Mouse (Mus musculus) gastrocnemius, postnatal 36 days (tissue): Measurements from ENCODE around the gene Kctd13. TPM values are rescaled to one million over a fixed set of nuclear protein-coding genes. Genes with fewer than 3 reads are reported as not detected.

Source experiments
- DNase-seq, 2 experiments: peaks; one replicate each; pipeline ENCODE4 v3.0.0; 2022
- intact Hi-C: fragments of 180-260 bp; cut with DNase I; formaldehyde crosslinking; loops from one replicate; pipeline ENCODE4 v1.15.1; 2025
- total RNA-seq, 2 experiments: library from RNA; stranded (reverse); gene quantifications; 2 replicates each; pipeline ENCODE4 v1.2.3; 2021

Kctd13 gene
- total RNA-seq, 2 experiments from 2014 or later, result 1.4 to 1.6 TPM

DNA sequence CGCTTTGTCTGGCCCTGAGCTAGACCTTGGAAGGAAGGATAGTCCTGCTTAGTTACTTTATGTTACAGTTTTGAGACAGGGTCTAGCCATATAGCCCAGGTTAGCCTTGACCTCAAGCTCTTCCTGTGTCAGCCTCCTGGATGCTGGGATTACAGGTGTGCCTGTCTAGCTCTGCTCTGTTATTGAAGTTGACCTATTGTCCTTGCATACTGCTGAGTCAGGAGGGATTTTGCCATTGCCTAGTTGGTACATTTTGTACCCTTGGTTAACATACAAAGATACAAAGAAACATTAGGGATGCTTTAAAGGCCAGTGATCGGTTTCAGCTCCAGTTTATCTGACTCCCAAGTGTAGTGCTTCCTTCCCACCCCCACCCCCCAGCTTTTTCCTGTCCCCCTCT, 4.0 kb downstream of the Kctd13 start:
- intact Hi-C loops, result no loop called here

DNA sequence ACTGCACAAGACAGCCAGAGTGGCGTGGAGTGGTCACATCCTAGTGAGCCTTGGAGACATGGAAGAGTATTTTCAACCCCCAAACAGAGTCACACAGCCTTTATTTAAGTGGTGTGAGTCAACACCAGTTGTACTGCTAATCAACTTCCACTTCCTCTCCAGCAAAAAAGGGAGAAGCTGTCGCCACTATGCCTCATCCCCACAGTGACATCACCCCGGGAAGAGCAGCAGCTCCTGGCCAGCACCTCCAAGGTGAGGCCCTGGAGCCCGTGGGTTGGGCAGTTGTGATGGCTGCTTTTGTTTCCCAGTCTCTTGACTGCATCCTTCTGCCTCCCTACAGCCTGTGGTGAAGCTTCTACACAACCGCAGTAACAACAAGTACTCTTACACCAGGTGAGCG, 12.5 kb downstream of the Kctd13 start:
- intact Hi-C loops, result no loop called here
- no peak for DNase-seq

More for the DNA sequence above, 4.0 kb downstream of the Kctd13 start:
- DNase-seq, result no peak

DNA sequence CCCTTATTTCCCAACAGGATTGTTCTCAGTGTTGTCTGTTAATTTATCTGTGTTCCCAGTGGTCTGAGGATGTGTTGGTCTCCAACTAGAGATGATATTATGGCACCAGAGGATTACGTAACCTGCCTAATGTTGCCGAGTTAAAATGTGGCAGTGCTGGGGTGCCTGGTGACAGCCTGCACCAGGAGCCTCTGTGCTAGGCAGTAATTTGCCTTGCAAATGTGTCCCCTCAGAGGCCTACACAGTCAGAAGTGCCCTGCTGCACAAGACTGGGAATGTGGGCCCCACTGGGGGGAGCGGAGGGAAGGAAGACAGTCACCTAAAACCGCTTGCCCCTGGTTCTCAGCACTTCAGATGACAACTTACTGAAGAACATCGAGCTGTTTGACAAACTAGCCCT, 13.1 kb downstream of the Kctd13 start:
- intact Hi-C loops, result no loop called here
- DNase-seq, result no peak

DNA sequence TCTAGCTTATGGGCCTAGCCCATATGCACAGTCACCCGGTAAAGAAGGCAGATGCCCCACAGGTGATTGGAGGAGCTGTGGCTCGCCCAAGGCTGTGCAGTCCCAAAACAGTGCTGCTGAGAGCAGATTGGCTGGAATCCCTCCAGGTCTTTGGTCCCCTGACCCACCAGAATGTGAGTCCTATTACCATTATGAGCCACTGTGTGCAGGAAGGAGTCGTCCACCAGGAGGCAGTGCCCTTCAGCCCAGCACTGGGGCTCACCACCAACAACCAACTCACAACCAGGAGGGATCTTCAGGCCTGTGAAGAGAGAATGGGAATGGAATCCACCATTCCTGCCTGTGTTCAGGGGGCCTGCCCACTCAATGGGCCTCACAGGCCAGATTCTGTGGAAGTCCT, 17.9 kb downstream of the Kctd13 start:
- intact Hi-C loops, result loop anchor here (5.0 kb wide), 1 partner anchor 114 kb away; the partner anchor contains the start of gene 4930451I11Rik
- DNase-seq, result no peak

DNA sequence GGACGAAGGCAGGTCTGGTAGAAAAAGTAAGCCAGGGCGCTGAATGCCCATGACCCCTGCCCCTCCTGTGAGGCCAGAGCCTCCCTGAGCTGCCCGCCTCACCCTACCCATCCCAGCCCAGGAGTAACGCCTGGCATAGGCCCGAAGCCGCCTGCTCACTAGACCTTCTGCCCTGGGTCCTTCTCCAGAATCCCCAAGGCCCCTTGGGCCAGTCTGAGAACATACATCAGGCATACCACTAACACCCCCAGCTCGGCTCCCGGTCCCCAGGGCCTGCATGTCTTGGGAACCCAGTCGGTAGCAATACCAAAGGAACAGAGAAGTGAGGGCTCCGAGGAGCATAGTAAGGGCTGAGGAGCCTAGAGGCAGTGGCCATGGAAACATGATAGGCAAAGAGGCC, 19.9 kb downstream of the Kctd13 start:
- intact Hi-C loops, result loop anchor here (5.0 kb wide), 1 partner anchor 116 kb away; the partner anchor contains the start of gene 4930451I11Rik
- no peak for DNase-seq

DNA sequence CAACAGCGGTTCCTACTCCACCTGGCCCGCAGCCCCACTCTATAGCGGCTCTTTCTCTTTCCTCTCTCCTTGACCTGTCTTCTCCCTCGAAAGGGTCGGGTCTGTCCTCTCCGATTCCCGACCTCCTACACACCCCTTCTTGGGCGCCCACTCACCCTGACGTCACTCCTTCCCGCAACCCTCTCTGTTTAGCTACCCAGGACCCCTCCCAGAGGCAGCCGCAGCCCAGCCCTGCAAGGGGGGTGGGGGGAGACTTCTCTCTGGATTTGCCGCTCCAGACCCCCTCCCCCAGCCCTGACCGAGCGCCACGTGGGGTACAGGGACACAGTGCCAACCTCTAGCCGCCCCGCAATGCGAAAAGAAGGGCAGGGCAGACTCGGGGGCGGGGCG, 20.7 kb downstream of the Kctd13 start, which contains the start of gene Asphd1:
TSS of gene Asphd1 (minus strand) at position 180 of the 390 bp plus-strand sequence.
- intact Hi-C loops, result loop anchor here (5.0 kb wide), 1 partner anchor 117 kb away; the partner anchor contains the start of gene 4930451I11Rik
- no peak for DNase-seq

DNA sequence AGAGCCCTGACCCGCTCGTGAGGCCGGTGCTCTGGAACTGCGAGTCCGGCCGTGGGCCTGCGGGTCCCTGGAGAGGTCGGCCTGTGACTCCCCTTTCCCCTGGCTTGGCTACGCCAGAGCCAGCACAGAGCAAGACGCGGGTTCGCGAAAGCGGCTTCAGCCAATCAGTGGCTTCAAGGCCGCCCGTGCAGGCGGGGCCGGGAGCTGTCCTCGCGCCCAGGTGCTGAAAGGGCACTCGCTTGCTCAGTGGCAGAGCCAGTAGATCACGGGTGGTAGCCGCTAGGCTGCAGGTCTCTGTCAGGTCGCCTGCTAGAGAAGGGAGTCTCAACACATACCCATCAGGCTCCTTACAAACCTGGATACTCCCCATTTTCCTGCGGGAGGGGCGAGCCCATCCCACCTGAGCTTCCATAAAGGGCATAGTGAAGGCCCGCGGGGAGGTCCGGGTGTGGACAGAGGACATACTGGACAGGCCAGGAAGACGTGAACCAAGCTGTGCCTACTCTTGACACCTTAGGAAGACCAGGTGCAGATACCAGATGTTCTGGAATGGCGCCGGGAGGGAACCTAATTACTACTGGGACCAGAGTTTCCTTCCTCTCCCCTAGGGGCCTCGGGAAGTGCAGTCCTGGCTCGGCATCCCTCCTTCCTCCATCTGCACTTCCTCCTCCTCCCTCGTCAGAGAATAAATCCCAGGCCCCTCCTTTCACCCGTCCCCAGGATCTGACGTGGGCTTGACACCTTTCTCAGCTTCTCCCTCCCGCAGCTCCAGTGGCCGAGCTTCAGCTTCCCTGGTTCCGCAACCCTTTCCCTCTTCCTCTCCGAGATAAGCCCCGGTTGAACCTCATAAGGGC, 21.3 kb downstream of the Kctd13 start, which contains the start of gene Sez6l2:
TSS of gene Sez6l2 (plus strand) at position 771 of the 854 bp plus-strand sequence.
- DNase-seq, result peak; percentile 80 to 85
- intact Hi-C loops, result loop anchor here (5.0 kb wide), 1 partner anchor 118 kb away; the partner anchor contains the start of gene 4930451I11Rik

DNA sequence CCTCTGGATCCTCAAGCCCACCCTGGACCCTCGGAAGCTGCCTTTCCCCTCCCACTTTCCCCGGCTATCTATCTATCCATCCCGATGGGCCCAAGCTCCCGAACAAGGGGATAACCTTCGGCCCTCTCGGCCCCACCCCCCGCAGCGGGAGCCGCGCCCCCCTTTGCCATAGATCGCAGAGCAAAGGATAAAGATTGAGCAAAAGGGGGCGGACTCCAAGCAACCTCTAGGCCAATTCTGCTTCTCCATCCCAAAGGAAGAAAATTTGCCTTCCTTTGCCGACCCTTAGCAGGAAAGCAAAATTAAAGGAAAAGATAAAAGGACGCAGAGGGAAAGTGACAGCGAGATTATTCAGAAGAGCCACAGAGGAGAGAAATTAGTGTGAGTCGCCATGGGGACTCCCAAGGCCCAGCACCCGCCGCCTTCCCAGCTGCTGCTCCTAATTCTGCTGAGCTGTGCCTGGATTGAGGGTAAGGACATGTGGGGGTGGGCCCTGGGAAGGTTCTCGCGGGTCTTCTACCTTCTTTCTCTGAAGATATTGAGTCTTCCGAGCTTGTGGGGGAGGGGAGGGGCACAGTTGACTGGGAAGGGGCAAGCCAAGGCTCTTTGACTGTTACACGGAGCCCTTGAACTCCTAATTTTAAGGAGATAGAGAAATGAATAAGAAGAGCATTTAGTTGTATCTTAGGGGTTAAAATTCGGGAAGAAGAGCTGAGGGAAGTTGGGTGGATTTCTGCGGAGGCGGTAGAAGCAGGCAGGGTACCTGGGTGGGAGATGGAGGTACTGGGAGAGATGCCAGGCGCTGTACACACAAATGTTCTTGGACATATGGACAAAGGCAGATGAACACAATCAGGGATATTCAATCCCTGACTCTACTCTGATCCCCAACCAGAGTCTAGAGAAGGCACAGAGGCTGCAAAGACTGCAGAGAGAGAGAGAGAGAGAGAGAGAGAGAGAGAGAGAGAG, 22.3 kb downstream of the Kctd13 start:
- intact Hi-C loops, result no loop called here
- DNase-seq, result no peak

DNA sequence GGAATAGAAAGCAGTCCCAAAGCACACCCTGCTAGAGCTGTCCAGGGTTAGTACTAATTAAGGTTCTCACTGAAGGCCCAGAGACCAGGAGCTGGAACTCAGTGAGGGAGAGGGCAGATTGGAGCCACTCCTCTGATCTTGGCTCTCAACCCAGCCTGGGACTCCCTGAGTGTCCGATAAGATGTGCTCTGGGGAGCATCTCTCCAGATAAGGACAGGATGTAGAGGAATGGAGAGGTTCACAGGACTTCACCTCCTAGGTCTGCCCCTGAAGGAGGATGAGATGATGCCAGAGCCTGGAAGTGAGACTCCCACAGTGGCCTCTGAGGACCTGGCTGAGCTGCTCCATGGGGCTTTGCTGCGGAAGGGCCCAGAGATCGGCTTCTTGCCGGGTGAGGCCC, 23.1 kb downstream of the Kctd13 start:
- intact Hi-C loops, result no loop called here
- no peak for DNase-seq

DNA sequence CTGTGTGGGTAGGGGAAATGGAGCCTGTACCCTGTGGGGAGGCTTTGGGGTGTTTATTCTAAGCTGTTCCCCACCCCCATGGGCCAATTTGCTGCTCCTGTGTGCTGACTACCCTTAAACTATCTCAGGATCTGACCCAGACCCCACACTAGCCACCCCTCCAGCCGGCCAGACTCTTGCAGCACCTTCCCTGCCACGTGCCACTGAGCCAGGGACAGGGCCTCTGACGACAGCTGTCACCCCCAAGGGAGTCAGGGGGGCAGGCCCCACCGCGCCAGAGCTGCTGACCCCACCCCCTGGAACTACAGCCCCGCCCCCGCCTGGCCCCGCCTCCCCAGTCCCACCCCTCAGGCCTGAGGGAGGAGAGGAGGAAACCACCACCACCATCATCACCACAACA, 24.0 kb downstream of the Kctd13 start:
- no peak for DNase-seq
- intact Hi-C loops, result no loop called here

DNA sequence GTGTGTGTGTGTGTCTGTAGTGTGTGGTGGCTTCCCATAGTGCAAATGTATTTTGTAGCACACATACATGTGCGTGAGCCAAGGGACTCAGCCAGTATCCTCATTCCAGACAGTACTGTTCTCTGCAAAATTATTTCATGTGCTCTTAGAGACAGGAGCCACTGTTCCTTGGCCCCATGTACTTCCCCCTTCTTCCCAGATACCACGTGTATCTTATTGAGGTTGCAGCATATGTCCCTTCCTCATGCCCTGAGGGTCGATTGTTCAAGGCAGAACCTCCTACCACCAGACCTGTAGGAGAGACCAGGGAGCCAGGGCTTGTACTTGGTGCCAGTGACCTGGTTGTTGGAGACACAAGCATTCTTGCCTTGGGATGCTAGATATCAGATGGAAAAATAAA, 26.4 kb downstream of the Kctd13 start:
- no peak for DNase-seq
- intact Hi-C loops, result no loop called here

DNA sequence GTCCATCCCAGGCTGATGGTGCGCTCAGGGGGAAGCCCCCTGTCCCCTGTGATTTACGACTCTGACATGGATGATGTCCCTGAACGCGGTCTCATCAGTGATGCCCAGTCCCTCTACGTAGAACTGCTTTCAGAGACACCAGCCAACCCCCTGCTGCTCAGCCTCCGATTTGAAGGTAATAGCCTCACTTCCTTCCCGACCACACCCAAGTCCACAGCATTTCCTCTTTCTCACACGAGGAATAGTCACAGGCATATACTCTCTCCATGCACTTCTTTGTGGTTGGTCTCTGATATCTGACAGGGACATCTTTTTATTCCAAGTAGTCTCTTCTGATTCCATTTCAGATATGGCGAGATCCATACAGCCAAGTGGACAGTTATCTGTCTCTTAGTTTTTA, 31.1 kb downstream of the Kctd13 start:
- DNase-seq, result no peak
- intact Hi-C loops, result loop anchor here (5.0 kb wide), 1 partner anchor 137 kb away; no protein-coding TSS in a partner anchor

DNA sequence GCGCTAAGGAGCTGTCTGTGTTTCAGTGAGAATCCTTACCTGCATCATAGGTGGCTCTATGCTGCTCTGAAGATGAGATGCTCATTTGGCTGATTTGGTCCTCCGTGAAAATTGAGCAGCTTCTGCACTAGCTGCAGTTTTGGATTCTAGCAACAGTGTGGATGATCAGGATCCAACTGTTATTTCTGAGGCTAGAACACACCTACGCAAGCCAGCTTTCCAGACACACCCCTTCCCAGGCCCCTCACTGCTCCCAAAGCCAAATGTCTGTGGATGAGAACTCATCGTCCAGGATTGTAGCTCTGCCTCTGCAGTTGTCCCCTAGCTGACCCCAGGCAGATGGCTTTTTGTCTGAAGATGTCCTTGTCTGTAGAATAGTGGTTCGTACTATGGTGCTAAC, 32.4 kb downstream of the Kctd13 start:
- no peak for DNase-seq
- intact Hi-C loops, result loop anchor here (5.0 kb wide), 1 partner anchor 139 kb away; no protein-coding TSS in a partner anchor

DNA sequence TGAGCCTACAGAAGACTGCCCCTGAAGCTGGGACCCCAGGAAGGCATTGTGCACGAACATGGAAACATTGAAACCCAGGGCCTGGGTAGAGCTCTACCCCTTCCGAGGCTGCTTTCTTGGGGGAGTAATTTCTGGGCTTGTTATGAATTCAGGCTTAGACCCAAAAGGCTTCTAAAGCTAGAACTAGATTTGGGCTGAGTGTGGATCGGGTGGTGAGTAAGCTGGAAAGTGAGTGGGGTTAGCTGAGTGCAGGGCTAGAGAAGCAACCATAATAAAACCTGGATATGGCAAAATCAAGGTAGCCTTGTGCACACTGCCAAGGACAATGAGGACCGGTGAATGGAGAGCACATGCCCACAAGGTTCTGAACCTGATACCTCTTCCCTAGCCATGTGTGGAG, 33.3 kb downstream of the Kctd13 start:
- intact Hi-C loops, result loop anchor here (5.0 kb wide), 1 partner anchor 140 kb away; no protein-coding TSS in a partner anchor
- DNase-seq, result no peak

DNA sequence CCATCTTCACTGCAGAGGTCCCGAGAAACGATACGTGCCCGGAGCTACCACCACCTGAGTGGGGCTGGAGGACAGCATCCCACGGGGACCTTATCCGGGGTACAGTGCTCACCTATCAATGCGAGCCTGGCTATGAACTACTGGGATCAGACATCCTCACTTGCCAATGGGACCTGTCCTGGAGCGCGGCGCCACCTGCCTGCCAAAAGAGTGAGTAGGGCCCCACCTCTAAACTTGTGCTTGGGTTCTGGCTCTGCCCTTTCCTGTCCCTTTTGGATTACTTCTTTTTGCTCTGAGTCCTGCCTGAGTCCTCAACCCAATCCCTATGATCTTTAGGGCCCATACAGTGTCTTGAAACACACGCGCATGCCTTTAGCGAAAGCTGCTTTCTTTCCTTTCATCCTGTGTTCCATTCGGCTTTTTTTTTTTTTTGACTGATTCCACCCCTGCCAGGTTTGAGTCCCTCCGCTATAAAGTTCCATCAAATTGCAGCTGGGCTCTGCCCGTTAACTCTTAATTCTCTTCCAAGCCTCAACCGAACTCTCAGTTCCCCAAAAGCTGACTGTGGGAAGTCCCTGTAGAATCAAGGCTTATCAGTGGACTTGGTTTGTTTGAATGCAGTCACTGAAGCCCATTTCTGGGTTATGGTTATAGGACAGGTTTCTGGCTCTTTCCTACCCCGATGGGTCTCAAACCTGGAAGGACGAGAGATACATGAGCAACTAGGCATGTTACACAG, 35.0 kb downstream of the Kctd13 start:
- no peak for DNase-seq
- intact Hi-C loops, result loop anchor here (5.0 kb wide), 1 partner anchor 141 kb away; no protein-coding TSS in a partner anchor

DNA sequence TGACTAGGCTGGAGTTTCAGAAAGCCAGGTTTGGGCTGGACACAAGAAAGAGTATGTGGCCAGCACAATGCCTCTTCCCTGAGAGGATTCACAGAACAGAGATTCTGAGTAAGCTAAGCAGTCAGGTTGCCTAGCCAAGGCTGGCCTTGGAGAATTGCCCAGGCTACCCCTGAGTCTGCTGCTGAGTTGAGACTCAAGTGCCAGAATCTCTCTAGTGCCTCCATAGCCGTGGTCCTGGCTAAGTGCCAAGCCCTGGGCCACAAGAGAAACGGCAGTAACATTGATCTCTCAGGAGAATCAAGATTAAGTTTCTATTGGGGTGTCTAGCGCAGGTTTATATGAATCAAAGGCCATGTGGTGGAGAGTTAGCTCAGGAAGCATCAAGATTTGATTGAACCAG, 36.9 kb downstream of the Kctd13 start:
- intact Hi-C loops, result no loop called here
- DNase-seq, result no peak

DNA sequence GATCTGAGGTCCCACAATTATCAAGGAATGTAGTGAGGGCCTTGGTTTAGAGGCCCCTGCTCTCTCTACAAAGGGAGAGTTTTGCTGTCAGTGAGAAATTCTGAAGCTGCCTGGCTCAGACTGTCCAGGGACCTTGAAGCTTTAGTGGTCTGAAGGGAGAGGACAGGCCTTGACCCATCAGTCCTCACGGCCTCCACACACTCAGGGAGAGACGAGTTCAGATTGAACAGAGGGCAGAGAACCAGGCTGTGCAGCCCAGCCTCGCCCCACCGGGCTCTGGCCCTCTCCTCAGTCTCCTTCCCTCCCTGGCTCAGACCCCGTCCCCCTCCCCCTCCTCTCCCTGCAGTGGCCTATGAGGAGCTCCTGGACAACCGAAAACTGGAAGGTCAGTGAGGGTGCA, 38.7 kb downstream of the Kctd13 start:
- DNase-seq, result no peak
- intact Hi-C loops, result no loop called here

DNA sequence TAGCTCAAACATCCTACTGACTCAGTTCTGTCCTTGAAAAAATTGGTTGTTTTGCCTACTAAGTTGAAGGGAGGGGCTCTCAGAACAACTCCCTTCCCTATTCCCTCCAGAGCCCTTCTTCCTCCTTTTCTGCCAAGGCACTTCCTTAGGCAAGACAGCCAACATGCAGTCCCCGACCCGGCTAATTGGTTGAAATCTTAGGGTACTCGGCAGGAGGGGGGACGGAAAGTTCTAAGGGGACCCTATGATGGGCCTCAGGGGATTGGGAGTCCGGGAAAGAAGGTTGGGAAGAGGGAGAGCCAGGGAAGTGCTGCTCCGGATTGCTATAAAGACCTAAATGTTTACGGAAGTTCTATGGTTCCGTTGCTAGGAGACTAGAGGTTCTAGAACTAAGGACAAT, 46.8 kb downstream of the Kctd13 start:
- intact Hi-C loops, result loop anchor here (5.0 kb wide), 1 partner anchor 42 kb away; the partner anchor contains the start of genes Pagr1a and Pagr1b
- DNase-seq, result no peak

DNA sequence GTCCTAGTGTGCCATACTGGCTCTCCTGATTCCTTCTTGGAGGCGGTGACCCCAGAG, 47.0 kb downstream of the Kctd13 start, which contains the start of gene Cdipt:
TSS of gene Cdipt (plus strand) at position 22 of the 57 bp plus-strand sequence.
- DNase-seq, result no peak
- intact Hi-C loops, result loop anchor here (5.0 kb wide), 1 partner anchor 42 kb away; the partner anchor contains the start of genes Pagr1a and Pagr1b
